Mouse (Mus musculus): ENCODE results near the gene Tmem131l. TPM values are rescaled to one million over a fixed set of nuclear protein-coding genes. Genes with fewer than 3 reads are reported as not detected.

The Tmem131l gene
- polyA plus RNA-seq (2014; fragmentation: Nextera tagmentation; extraction: Ambion mirVana), result 75.8 and 89.0 TPM in 2 replicates

DNA sequence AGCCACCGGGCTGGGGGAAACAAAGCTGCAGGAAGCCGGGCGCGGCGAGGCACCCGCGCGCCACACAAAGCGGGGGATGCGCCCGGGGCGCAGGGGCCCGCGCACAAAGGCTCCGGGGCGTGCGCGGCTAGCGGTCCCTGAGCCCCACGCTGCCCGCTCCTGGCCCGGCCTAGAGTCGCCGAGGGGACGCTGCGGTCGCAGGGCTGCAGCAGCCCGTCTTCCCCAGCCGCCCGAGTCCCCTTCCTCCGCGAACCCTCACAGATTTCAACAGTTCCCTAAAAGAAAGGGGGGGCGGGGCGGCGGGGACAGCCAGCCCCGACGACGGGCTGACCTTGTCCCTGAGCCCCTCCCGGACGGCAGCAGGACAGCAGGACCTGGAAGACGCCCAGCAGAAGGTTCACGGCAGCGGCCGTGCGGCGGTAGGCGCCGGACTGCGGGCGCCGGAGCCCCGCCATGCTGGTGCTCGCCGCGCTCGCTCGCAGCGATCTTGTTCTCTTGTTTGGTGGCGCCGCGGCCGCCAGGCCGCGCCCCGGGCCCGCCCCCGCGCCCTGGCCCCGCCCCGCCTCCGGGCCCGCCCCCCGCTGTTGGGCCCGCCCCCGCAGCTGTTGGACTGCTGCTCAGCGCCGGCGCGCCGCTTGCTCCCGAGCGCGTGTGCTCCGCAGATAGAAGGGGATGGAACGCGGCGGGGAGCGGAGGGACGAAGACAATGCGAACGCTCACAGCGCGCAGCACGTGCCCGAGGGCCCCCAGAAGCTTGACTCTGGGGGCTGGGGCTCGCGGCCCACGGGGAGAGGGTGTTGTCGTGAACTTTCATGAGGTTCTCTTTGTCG is at the start of gene Tmem131l:
Tmem131l (minus strand) TSS at position 530 of the 830 bp plus-strand sequence.
- no peaks in the 10 kb centered on the region for H3K9me3 ChIP-seq (ENCODE audit: control insufficient read depth, low read length)
- peak within 1 kb of the TSS; percentile 96 for H3K4me3 ChIP-seq (ENCODE audit: low read depth, low read length)
- H3K4me2 ChIP-seq (replicated peaks; ENCODE audit: low read depth, low read length), result peak within 1 kb of the TSS; percentile 81
- no peaks in the 10 kb centered on the region for H3K27me3 ChIP-seq (ENCODE audit: control insufficient read depth, insufficient read depth, low read length)
- WGBS, result under 1% methylated on average over 94 of the region's 100 CpGs
- H3K4me1 ChIP-seq (replicated peaks; ENCODE audit: control insufficient read depth, insufficient read depth, low read length), result peaks cover 2% of the 10 kb centered on the region; the same call in 1 of the 2 replicates
- H3K36me3 ChIP-seq (ENCODE audit: control insufficient read depth, insufficient read depth, low read length), result no peaks in the 10 kb centered on the region
- H3K9ac ChIP-seq (ENCODE audit: low read depth, low read length), result peak within 1 kb of the TSS; percentile 99
- peak; percentile 95 for ATAC-seq (ENCODE audit: low FRiP score)
- peak; percentile 89 for DNase-seq (ENCODE audit: low spot score)
- peak within 1 kb of the TSS; percentile 88 for H3K27ac ChIP-seq (ENCODE audit: low read depth, low read length)

- Histone ChIP-seq H3K36me3 (ENCODE audit: control insufficient read depth, insufficient read depth, low read length) (no peaks in the 10 kb centered on the region), H3K9me3 (ENCODE audit: control insufficient read depth, low read length) (no peaks in the 10 kb centered on the region; the same call in 1 of the 2 replicates), H3K27me3 (ENCODE audit: control insufficient read depth, insufficient read depth, low read length) (no peaks in the 10 kb centered on the region), H3K4me1 (replicated peaks; ENCODE audit: control insufficient read depth, insufficient read depth, low read length) (no peaks in the 10 kb centered on the region), H3K4me3 (ENCODE audit: low read depth, low read length) (no peak overlapping the region), H3K27ac (ENCODE audit: low read depth, low read length) (no peak overlapping the region), H3K4me2 (replicated peaks; ENCODE audit: low read depth, low read length) (no peak overlapping the region), H3K9ac (ENCODE audit: low read depth, low read length) (no peak overlapping the region)
- DNase-seq (ENCODE audit: low spot score) (peak; percentile 4), ATAC-seq (ENCODE audit: low FRiP score) (no peak)
- WGBS, result 70% methylated on average over 2 of the region's 2 CpGs
Observed at GRCm38 (mm10) chr3:84086921-84087320, 46.9 kb upstream of the Tmem131l start.

- Histone ChIP-seq H3K4me1 (replicated peaks; ENCODE audit: control insufficient read depth, insufficient read depth, low read length) (no peaks in the 10 kb centered on the region), H3K4me3 (ENCODE audit: low read depth, low read length) (no peak overlapping the region), H3K4me2 (replicated peaks; ENCODE audit: low read depth, low read length) (no peak overlapping the region), H3K27ac (ENCODE audit: low read depth, low read length) (no peak overlapping the region), H3K36me3 (ENCODE audit: control insufficient read depth, insufficient read depth, low read length) (no peaks in the 10 kb centered on the region), H3K27me3 (ENCODE audit: control insufficient read depth, insufficient read depth, low read length) (no peaks in the 10 kb centered on the region), H3K9me3 (ENCODE audit: control insufficient read depth, low read length) (no peaks in the 10 kb centered on the region; the same call in 1 of the 2 replicates), H3K9ac (ENCODE audit: low read depth, low read length) (no peak overlapping the region)
- WGBS, result 87% methylated on average over 7 of the region's 7 CpGs
- ATAC-seq (ENCODE audit: low FRiP score) (no peak), DNase-seq (ENCODE audit: low spot score) (no peak)
Observed at GRCm38 (mm10) chr3:84086337-84086736, 46.4 kb upstream of the Tmem131l start.

DNA sequence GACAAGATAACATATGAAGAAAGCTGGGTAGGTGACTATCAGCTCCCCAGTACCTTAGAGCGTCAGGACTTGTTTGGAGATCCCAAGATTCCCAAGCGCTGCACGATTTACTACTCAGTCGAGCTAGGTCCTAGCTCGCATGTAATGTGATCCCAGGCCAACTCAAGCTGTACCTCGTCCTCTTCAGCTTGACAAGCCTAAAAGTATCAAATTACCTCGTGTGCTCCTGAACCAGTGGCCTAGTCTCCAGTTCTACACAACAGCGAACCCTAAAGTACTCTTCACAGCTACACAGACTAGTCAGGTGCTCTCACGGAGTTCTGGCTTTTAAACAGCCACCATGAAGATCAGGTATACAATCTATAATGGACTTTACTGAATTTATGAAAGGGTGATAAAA is 45.5 kb upstream of the Tmem131l start:
- Histone ChIP-seq H3K9ac (ENCODE audit: low read depth, low read length) (no peak overlapping the region), H3K36me3 (ENCODE audit: control insufficient read depth, insufficient read depth, low read length) (no peaks in the 10 kb centered on the region), H3K27me3 (ENCODE audit: control insufficient read depth, insufficient read depth, low read length) (no peaks in the 10 kb centered on the region), H3K4me3 (ENCODE audit: low read depth, low read length) (no peak overlapping the region), H3K9me3 (ENCODE audit: control insufficient read depth, low read length) (no peaks in the 10 kb centered on the region; the same call in 1 of the 2 replicates), H3K27ac (ENCODE audit: low read depth, low read length) (no peak overlapping the region), H3K4me2 (replicated peaks; ENCODE audit: low read depth, low read length) (no peak overlapping the region), H3K4me1 (replicated peaks; ENCODE audit: control insufficient read depth, insufficient read depth, low read length) (no peaks in the 10 kb centered on the region)
- WGBS, result 52% methylated on average over 9 of the region's 9 CpGs
- ATAC-seq (ENCODE audit: low FRiP score) (no peak), DNase-seq (ENCODE audit: low spot score) (no peak)

DNA sequence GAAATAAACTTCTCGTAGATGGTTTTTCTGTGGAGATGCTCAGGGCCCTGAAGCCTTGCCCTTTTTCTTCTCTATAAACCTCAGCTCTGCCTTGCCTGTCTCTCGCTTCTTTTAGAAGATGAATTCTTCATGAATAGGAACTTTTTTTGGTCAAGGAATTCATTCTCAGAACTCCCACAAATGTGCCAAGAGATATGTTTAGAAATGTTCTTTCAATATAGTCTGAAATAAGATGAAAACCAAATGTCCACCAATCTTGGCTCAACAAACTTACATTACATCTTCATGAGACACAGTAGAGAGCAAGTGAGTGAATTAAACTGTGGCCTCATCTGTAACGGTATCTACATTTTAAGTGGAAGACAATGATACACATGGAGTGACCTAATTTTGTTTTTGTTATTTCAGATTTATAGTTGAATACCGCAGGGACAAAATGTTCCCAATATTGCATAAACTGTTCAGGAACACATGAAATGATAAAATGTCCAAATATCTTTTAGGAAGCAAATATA is 41.3 kb upstream of the Tmem131l start:
- no peaks in the 10 kb centered on the region for H3K27me3 ChIP-seq (ENCODE audit: control insufficient read depth, insufficient read depth, low read length)
- no peak for ATAC-seq (ENCODE audit: low FRiP score)
- no peak overlapping the region for H3K4me3 ChIP-seq (ENCODE audit: low read depth, low read length)
- no peaks in the 10 kb centered on the region for H3K36me3 ChIP-seq (ENCODE audit: control insufficient read depth, insufficient read depth, low read length)
- no peaks in the 10 kb centered on the region for H3K4me1 ChIP-seq (replicated peaks; ENCODE audit: control insufficient read depth, insufficient read depth, low read length)
- DNase-seq (ENCODE audit: low spot score), result no peak
- no peaks in the 10 kb centered on the region; the same call in 1 of the 2 replicates for H3K9me3 ChIP-seq (ENCODE audit: control insufficient read depth, low read length)
- H3K27ac ChIP-seq (ENCODE audit: low read depth, low read length), result no peak overlapping the region
- 88% methylated on average over 4 of the region's 4 CpGs for WGBS
- no peak overlapping the region for H3K4me2 ChIP-seq (replicated peaks; ENCODE audit: low read depth, low read length)
- no peak overlapping the region for H3K9ac ChIP-seq (ENCODE audit: low read depth, low read length)

DNA sequence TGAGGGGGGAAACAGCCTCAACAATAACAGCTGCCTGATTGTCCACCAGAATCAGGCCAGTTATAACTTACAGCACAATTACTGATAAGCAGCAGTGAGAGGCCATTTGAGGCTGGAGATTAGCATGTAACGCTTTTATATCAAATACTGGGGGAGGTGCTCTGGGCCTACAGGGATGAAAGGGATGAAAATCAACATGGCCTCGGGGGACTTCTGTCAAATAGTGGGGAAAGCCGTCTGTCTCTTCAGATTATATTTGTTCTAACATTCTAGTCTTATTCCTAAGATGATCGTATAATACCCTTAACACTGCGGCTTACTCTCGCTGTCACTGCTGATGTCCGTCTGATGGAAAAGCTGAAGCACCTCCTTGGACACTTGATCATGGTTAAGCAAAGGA is 40.1 kb upstream of the Tmem131l start:
- H3K9me3 ChIP-seq (ENCODE audit: control insufficient read depth, low read length), result no peaks in the 10 kb centered on the region; the same call in 1 of the 2 replicates
- H3K36me3 ChIP-seq (ENCODE audit: control insufficient read depth, insufficient read depth, low read length), result no peaks in the 10 kb centered on the region
- WGBS, result 80% methylated on average over 7 of the region's 7 CpGs
- no peak overlapping the region for H3K4me3 ChIP-seq (ENCODE audit: low read depth, low read length)
- ATAC-seq (ENCODE audit: low FRiP score) (no peak), DNase-seq (ENCODE audit: low spot score) (peak; percentile 19)
- no peaks in the 10 kb centered on the region for H3K4me1 ChIP-seq (replicated peaks; ENCODE audit: control insufficient read depth, insufficient read depth, low read length)
- no peak overlapping the region for H3K9ac ChIP-seq (ENCODE audit: low read depth, low read length)
- H3K4me2 ChIP-seq (replicated peaks; ENCODE audit: low read depth, low read length), result no peak overlapping the region
- H3K27ac ChIP-seq (ENCODE audit: low read depth, low read length), result no peak overlapping the region
- H3K27me3 ChIP-seq (ENCODE audit: control insufficient read depth, insufficient read depth, low read length), result no peaks in the 10 kb centered on the region

GRCm38 (mm10) chr3:84077505-84077904 is 37.5 kb upstream of the Tmem131l start:
- 92% methylated on average over 4 of the region's 4 CpGs for WGBS
- no peak overlapping the region for H3K4me2 ChIP-seq (replicated peaks; ENCODE audit: low read depth, low read length)
- no peak overlapping the region for H3K4me3 ChIP-seq (ENCODE audit: low read depth, low read length)
- H3K27me3 ChIP-seq (ENCODE audit: control insufficient read depth, insufficient read depth, low read length), result no peaks in the 10 kb centered on the region
- no peaks in the 10 kb centered on the region for H3K4me1 ChIP-seq (replicated peaks; ENCODE audit: control insufficient read depth, insufficient read depth, low read length)
- ATAC-seq (ENCODE audit: low FRiP score), result no peak
- no peak for DNase-seq (ENCODE audit: low spot score)
- no peaks in the 10 kb centered on the region; the same call in 1 of the 2 replicates for H3K9me3 ChIP-seq (ENCODE audit: control insufficient read depth, low read length)
- no peak overlapping the region for H3K9ac ChIP-seq (ENCODE audit: low read depth, low read length)
- no peak overlapping the region for H3K27ac ChIP-seq (ENCODE audit: low read depth, low read length)
- H3K36me3 ChIP-seq (ENCODE audit: control insufficient read depth, insufficient read depth, low read length), result no peaks in the 10 kb centered on the region

- 78% methylated on average over 13 of the region's 13 CpGs for WGBS
Observed at GRCm38 (mm10) chr3:84076543-84077332, 36.8 kb upstream of the Tmem131l start.

More at GRCm38 (mm10) chr3:84076543-84077332, 36.8 kb upstream of the Tmem131l start:
- Histone ChIP-seq H3K27ac (ENCODE audit: low read depth, low read length) (no peak overlapping the region), H3K4me1 (replicated peaks; ENCODE audit: control insufficient read depth, insufficient read depth, low read length) (no peaks in the 10 kb centered on the region), H3K9ac (ENCODE audit: low read depth, low read length) (no peak overlapping the region), H3K9me3 (ENCODE audit: control insufficient read depth, low read length) (no peaks in the 10 kb centered on the region), H3K4me3 (ENCODE audit: low read depth, low read length) (no peak overlapping the region), H3K4me2 (replicated peaks; ENCODE audit: low read depth, low read length) (no peak overlapping the region), H3K27me3 (ENCODE audit: control insufficient read depth, insufficient read depth, low read length) (no peaks in the 10 kb centered on the region), H3K36me3 (ENCODE audit: control insufficient read depth, insufficient read depth, low read length) (no peaks in the 10 kb centered on the region)
- ATAC-seq (ENCODE audit: low FRiP score), result no peak
- no peak for DNase-seq (ENCODE audit: low spot score)
